Mouse (Mus musculus) brain, embryonic 18.5 days (tissue): ENCODE results near the gene Nlrx1.

Source experiments
- DNase-seq: peaks from one replicate; pipeline ENCODE4 v3.0.0-alpha.2; 2012; ENCODE audit warnings: low read depth, low spot score

Nlrx1 gene

GRCm38 (mm10) chr9:44268027-44268360 lies 405 bp downstream of the Nlrx1 start:
- no peak for DNase-seq

- DNase-seq: no peak
Measured at GRCm38 (mm10) chr9:44267319-44268026, 926 bp downstream of the Nlrx1 start.

- no peak for DNase-seq
Measured at GRCm38 (mm10) chr9:44266478-44267226, 1.7 kb downstream of the Nlrx1 start.

GRCm38 (mm10) chr9:44261388-44261787 lies 7.0 kb downstream of the Nlrx1 start:
- DNase-seq: no peak

- no peak for DNase-seq
Measured at GRCm38 (mm10) chr9:44259014-44259413, 9.4 kb downstream of the Nlrx1 start.

- no peak for DNase-seq
Measured at GRCm38 (mm10) chr9:44256213-44256612, 12.2 kb downstream of the Nlrx1 start.

GRCm38 (mm10) chr9:44255136-44255521 lies 13.3 kb downstream of the Nlrx1 start:
- DNase-seq: no peak

- DNase-seq: no peak
Measured at GRCm38 (mm10) chr9:44254508-44255135, 13.8 kb downstream of the Nlrx1 start.

GRCm38 (mm10) chr9:44253441-44253840 lies 15.0 kb downstream of the Nlrx1 start:
- DNase-seq: no peak

GRCm38 (mm10) chr9:44251314-44251713 lies 17.1 kb downstream of the Nlrx1 start, which contains the start of gene Pdzd3:
Gene Pdzd3, minus strand, starts transcription at chr9:44251471.
- DNase-seq: no peak

GRCm38 (mm10) chr9:44250445-44250844 lies 18.0 kb downstream of the Nlrx1 start:
- DNase-seq: no peak

GRCm38 (mm10) chr9:44249181-44250146 lies 18.9 kb downstream of the Nlrx1 start:
- DNase-seq: no peak

- no peak for DNase-seq
Measured at GRCm38 (mm10) chr9:44247907-44248306, 20.5 kb downstream of the Nlrx1 start.

GRCm38 (mm10) chr9:44243621-44244020 lies 24.8 kb downstream of the Nlrx1 start:
- no peak for DNase-seq

- no peak for DNase-seq
Measured at GRCm38 (mm10) chr9:44241418-44241817, 27.0 kb downstream of the Nlrx1 start.

- DNase-seq: no peak
Measured at GRCm38 (mm10) chr9:44240911-44241310, 27.5 kb downstream of the Nlrx1 start.

- DNase-seq: no peak
Measured at GRCm38 (mm10) chr9:44240399-44240798, 28.0 kb downstream of the Nlrx1 start, which contains the start of gene Ccdc153. Gene Ccdc153, plus strand, starts transcription at chr9:44240676.

- DNase-seq: no peak
Measured at GRCm38 (mm10) chr9:44239447-44239846, 29.0 kb downstream of the Nlrx1 start.

GRCm38 (mm10) chr9:44238501-44239190 lies 29.8 kb downstream of the Nlrx1 start:
- DNase-seq: no peak

- no peak for DNase-seq
Measured at GRCm38 (mm10) chr9:44237128-44237527, 31.3 kb downstream of the Nlrx1 start.

GRCm38 (mm10) chr9:44236601-44237000 lies 31.8 kb downstream of the Nlrx1 start:
- DNase-seq: no peak
